Comparison of ENCODE assay signal across 8 mouse cellular contexts in genomic region chr6:113333137-113333950, GRCm38 (mm10). TPM values are rescaled to one million over a fixed set of nuclear protein-coding genes. Genes with fewer than 3 reads are reported as not detected.
DNase-seq lines count a peak whose midpoint lies in the region; ATAC-seq lines count a peak whose summit lies in the region.

No protein-coding gene starts in this region.

- H3K4me2 ChIP-seq in embryonic facial prominence, embryonic 15.5 days (replicated peaks): no peak overlapping the region
- no peak overlapping the region for H3K4me2 ChIP-seq in hindbrain, embryonic 12.5 days (replicated peaks)
- H3K4me2 ChIP-seq in midbrain, embryonic 15.5 days: no peak overlapping the region

- peak; percentile 44; the same call in 1 of the 2 replicates for ATAC-seq in embryonic facial prominence, embryonic 15.5 days (ENCODE audit: insufficient number of reproducible peaks, low FRiP score, low TSS enrichment, low read depth)
- peak; percentile 87 for ATAC-seq in hindbrain, embryonic 12.5 days (ENCODE audit: low FRiP score)
- peak; percentile 48; the same call in 1 of the 2 replicates for ATAC-seq in midbrain, embryonic 15.5 days (replicated peaks)
- no peak for ATAC-seq in erythroblast, adult 5-6 weeks (replicated peaks; ENCODE audit: low FRiP score, poor library complexity, severe bottlenecking)

- no peak overlapping the region for H3K4me3 ChIP-seq in embryonic facial prominence, embryonic 15.5 days (replicated peaks)
- H3K4me3 ChIP-seq in hindbrain, embryonic 12.5 days: no peak overlapping the region
- H3K4me3 ChIP-seq in midbrain, embryonic 15.5 days: no peak overlapping the region

- H3K36me3 ChIP-seq in embryonic facial prominence, embryonic 15.5 days: peaks cover 68% of the 10 kb centered on the region
- peaks cover 56% of the 10 kb centered on the region for H3K36me3 ChIP-seq in hindbrain, embryonic 12.5 days
- peaks cover 20% of the 10 kb centered on the region; the same call in 1 of the 2 replicates for H3K36me3 ChIP-seq in midbrain, embryonic 15.5 days (replicated peaks)

- H3K9ac ChIP-seq in embryonic facial prominence, embryonic 15.5 days: no peak overlapping the region
- H3K9ac ChIP-seq in hindbrain, embryonic 12.5 days: no peak overlapping the region
- no peak overlapping the region for H3K9ac ChIP-seq in midbrain, embryonic 15.5 days

- H3K9me3 ChIP-seq in embryonic facial prominence, embryonic 15.5 days (replicated peaks): no peaks in the 10 kb centered on the region
- no peaks in the 10 kb centered on the region for H3K9me3 ChIP-seq in hindbrain, embryonic 12.5 days (replicated peaks)
- H3K9me3 ChIP-seq in midbrain, embryonic 15.5 days: no peaks in the 10 kb centered on the region

- peak; percentile 36 to 55 for DNase-seq in left cerebral cortex, adult 18-20 months (ENCODE audit: low spot score in 2 of 2)
- DNase-seq in left cerebral cortex, adult 11 months (ENCODE audit: low spot score): no peak
- DNase-seq in layer of hippocampus, adult 9-11 months: peak; percentile 85
- no peak for DNase-seq in c-Kit-positive CD71-positive TER-119-positive erythroid progenitor cells, embryonic 14.5 days (ENCODE audit: low spot score)

- H3K27ac ChIP-seq in embryonic facial prominence, embryonic 15.5 days (replicated peaks): 0 out of 2 replicates have a peak overlapping the region, but pooled peaks have one; percentile 22
- 0 out of 2 replicates have a peak overlapping the region, but pooled peaks have one; percentile 42 for H3K27ac ChIP-seq in hindbrain, embryonic 12.5 days
- H3K27ac ChIP-seq in midbrain, embryonic 15.5 days: no peak overlapping the region

- no peaks in the 10 kb centered on the region for H3K27me3 ChIP-seq in embryonic facial prominence, embryonic 15.5 days
- H3K27me3 ChIP-seq in hindbrain, embryonic 12.5 days: no peaks in the 10 kb centered on the region
- H3K27me3 ChIP-seq in midbrain, embryonic 15.5 days (replicated peaks): no peaks in the 10 kb centered on the region

- 80% methylated on average over 14 of the region's 14 CpGs for WGBS in embryonic facial prominence, embryonic 15.5 days
- WGBS in hindbrain, embryonic 12.5 days: 77% methylated on average over 14 of the region's 14 CpGs
- WGBS in midbrain, embryonic 15.5 days: 66% methylated on average over 14 of the region's 14 CpGs

- peaks cover 4% of the 10 kb centered on the region; the same call in 1 of the 2 replicates for H3K4me1 ChIP-seq in embryonic facial prominence, embryonic 15.5 days
- peaks cover 3% of the 10 kb centered on the region; the same call in 1 of the 2 replicates for H3K4me1 ChIP-seq in hindbrain, embryonic 12.5 days
- no peaks in the 10 kb centered on the region for H3K4me1 ChIP-seq in midbrain, embryonic 15.5 days

RNA-seq across cellular contexts. Expression of gene Ogg1, which starts 6.6 kb away (rescaled TPM):
- 1 to 10 TPM; 7.4 to 7.9 TPM for total RNA-seq in left cerebral cortex, adult 18-20 months (2021)
- polyA plus RNA-seq in embryonic facial prominence, embryonic 15.5 days (2015; fragmentation: Nextera tagmentation; extraction: Ambion mirVana): 12.5 and 13.6 TPM in 2 replicates
- 11.1 and 12.0 TPM in 2 replicates for polyA plus RNA-seq in hindbrain, embryonic 12.5 days (2016; fragmentation: Nextera tagmentation; extraction: Ambion mirVana)
- polyA plus RNA-seq in midbrain, embryonic 15.5 days (2015; fragmentation: Nextera tagmentation; extraction: Ambion mirVana): 9.6 and 11.1 TPM in 2 replicates
- total RNA-seq in erythroblast, adult 5-6 weeks (2015; ENCODE audit: low replicate concordance): 0.63 and 3.1 TPM in 2 replicates
- total RNA-seq in erythroblast, adult 5-6 weeks (2017; ENCODE audit: low replicate concordance): 7.6 TPM in 1 of 2 replicates, not detected in the other

RNA-seq across cellular contexts. Expression of gene Camk1, which starts 10.4 kb away (rescaled TPM):
- total RNA-seq in left cerebral cortex, adult 18-20 months (2021): 100 to 1,000 TPM; 124 to 128 TPM
- polyA plus RNA-seq in embryonic facial prominence, embryonic 15.5 days (2015; fragmentation: Nextera tagmentation; extraction: Ambion mirVana): 100 and 101 TPM in 2 replicates
- polyA plus RNA-seq in hindbrain, embryonic 12.5 days (2016; fragmentation: Nextera tagmentation; extraction: Ambion mirVana): 72.5 and 78.4 TPM in 2 replicates
- polyA plus RNA-seq in midbrain, embryonic 15.5 days (2015; fragmentation: Nextera tagmentation; extraction: Ambion mirVana): 117 and 124 TPM in 2 replicates
- total RNA-seq in erythroblast, adult 5-6 weeks (2015; ENCODE audit: low replicate concordance): 4.6 and 6.5 TPM in 2 replicates
- 7.1 and 11.8 TPM in 2 replicates for total RNA-seq in erythroblast, adult 5-6 weeks (2017; ENCODE audit: low replicate concordance)

RNA-seq across cellular contexts. Expression of gene Brpf1, which starts 26.4 kb away (rescaled TPM):
- 10 to 100 TPM; 29.1 to 31.2 TPM for total RNA-seq in left cerebral cortex, adult 18-20 months (2021)
- 18.0 and 22.9 TPM in 2 replicates for polyA plus RNA-seq in embryonic facial prominence, embryonic 15.5 days (2015; fragmentation: Nextera tagmentation; extraction: Ambion mirVana)
- 28.2 and 28.4 TPM in 2 replicates for polyA plus RNA-seq in hindbrain, embryonic 12.5 days (2016; fragmentation: Nextera tagmentation; extraction: Ambion mirVana)
- 17.9 and 18.9 TPM in 2 replicates for polyA plus RNA-seq in midbrain, embryonic 15.5 days (2015; fragmentation: Nextera tagmentation; extraction: Ambion mirVana)
- total RNA-seq in erythroblast, adult 5-6 weeks (2015; ENCODE audit: low replicate concordance): 12.1 and 19.2 TPM in 2 replicates
- 14.3 and 16.0 TPM in 2 replicates for total RNA-seq in erythroblast, adult 5-6 weeks (2017; ENCODE audit: low replicate concordance)

RNA-seq across cellular contexts. Expression of gene Tada3, which starts 44.3 kb away (rescaled TPM):
- 10 to 100 TPM; 46.8 to 53.7 TPM for total RNA-seq in left cerebral cortex, adult 18-20 months (2021)
- polyA plus RNA-seq in embryonic facial prominence, embryonic 15.5 days (2015; fragmentation: Nextera tagmentation; extraction: Ambion mirVana): 51.0 and 54.2 TPM in 2 replicates
- polyA plus RNA-seq in hindbrain, embryonic 12.5 days (2016; fragmentation: Nextera tagmentation; extraction: Ambion mirVana): 64.5 and 66.0 TPM in 2 replicates
- polyA plus RNA-seq in midbrain, embryonic 15.5 days (2015; fragmentation: Nextera tagmentation; extraction: Ambion mirVana): 80.4 and 81.6 TPM in 2 replicates
- total RNA-seq in erythroblast, adult 5-6 weeks (2015; ENCODE audit: low replicate concordance): 6.0 and 11.1 TPM in 2 replicates
- 7.8 and 14.1 TPM in 2 replicates for total RNA-seq in erythroblast, adult 5-6 weeks (2017; ENCODE audit: low replicate concordance)

RNA-seq across cellular contexts. Expression of gene Arpc4, which starts 44.6 kb away (rescaled TPM):
- total RNA-seq in left cerebral cortex, adult 18-20 months (2021): 100 to 1,000 TPM; 256 to 267 TPM
- polyA plus RNA-seq in embryonic facial prominence, embryonic 15.5 days (2015; fragmentation: Nextera tagmentation; extraction: Ambion mirVana): 381 and 384 TPM in 2 replicates
- 363 and 371 TPM in 2 replicates for polyA plus RNA-seq in hindbrain, embryonic 12.5 days (2016; fragmentation: Nextera tagmentation; extraction: Ambion mirVana)
- polyA plus RNA-seq in midbrain, embryonic 15.5 days (2015; fragmentation: Nextera tagmentation; extraction: Ambion mirVana): 430 and 433 TPM in 2 replicates
- 44.5 and 54.8 TPM in 2 replicates for total RNA-seq in erythroblast, adult 5-6 weeks (2015; ENCODE audit: low replicate concordance)
- total RNA-seq in erythroblast, adult 5-6 weeks (2017; ENCODE audit: low replicate concordance): 81.5 and 100 TPM in 2 replicates

Comparison
In these comparisons a context has a peak if more than half of its experiments do, and no peak if none do; other contexts are left out.
1. DNase-seq: peak in left cerebral cortex, adult 18-20 months (2 of 2) and layer of hippocampus, adult 9-11 months (single experiment); none in left cerebral cortex, adult 11 months (single experiment) and c-Kit-positive CD71-positive TER-119-positive erythroid progenitor cells, embryonic 14.5 days (single experiment).